Mouse (Mus musculus): ENCODE results near the gene Zfp292. TPM values are rescaled to one million over a fixed set of nuclear protein-coding genes. Genes with fewer than 3 reads are reported as not detected.
"Not testable (repeated sequence)": the region's sequence is repeated elsewhere in the genome, so short reads cannot be mapped to it uniquely, and the experiment has no call there.

Zfp292 gene
- polyA plus RNA-seq, 1 experiment from 2014 or later, result 14.8 TPM

DNA sequence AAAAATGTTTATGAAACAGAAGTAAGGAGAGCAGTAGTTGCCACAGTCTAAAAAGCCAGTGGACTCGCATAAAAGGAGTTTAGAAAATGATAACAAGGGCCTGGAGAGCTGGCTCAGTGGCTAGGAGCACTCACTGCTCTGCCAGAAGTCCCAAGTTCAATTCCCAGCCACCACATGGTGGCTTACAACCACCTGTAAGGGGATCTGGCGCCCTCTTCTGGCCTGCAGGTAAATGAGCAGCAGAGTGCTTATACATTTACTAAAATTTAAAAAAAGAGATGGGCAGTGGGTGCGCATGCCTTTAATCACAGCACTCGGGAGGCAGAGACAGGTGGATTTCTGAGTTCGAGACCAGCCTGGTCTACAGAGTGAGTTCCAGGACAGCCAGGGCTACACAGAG, 22.6 kb upstream of the Zfp292 start:
- H3K27me3 ChIP-seq (ENCODE audit: control insufficient read depth, insufficient read depth, low read length), result no peaks in the 10 kb centered on the region
- no peaks in the 10 kb centered on the region for H3K36me3 ChIP-seq (ENCODE audit: control insufficient read depth, insufficient read depth, low read length)
- 75% methylated on average over 5 of the region's 5 CpGs for WGBS
- no peak overlapping the region for H3K9ac ChIP-seq (ENCODE audit: low read length)
- H3K9me3 ChIP-seq (replicated peaks; ENCODE audit: control insufficient read depth, low read length), result no peaks in the 10 kb centered on the region
- H3K27ac ChIP-seq (ENCODE audit: low read length), result no peak overlapping the region
- no peaks in the 10 kb centered on the region for H3K4me1 ChIP-seq (ENCODE audit: control insufficient read depth, insufficient read depth, low read length)
- H3K4me3 ChIP-seq (replicated peaks; ENCODE audit: low read length), result no peak overlapping the region
- no peak for ATAC-seq (ENCODE audit: insufficient read depth, low FRiP score)
- no peak overlapping the region for H3K4me2 ChIP-seq (ENCODE audit: low read depth, low read length)

DNA sequence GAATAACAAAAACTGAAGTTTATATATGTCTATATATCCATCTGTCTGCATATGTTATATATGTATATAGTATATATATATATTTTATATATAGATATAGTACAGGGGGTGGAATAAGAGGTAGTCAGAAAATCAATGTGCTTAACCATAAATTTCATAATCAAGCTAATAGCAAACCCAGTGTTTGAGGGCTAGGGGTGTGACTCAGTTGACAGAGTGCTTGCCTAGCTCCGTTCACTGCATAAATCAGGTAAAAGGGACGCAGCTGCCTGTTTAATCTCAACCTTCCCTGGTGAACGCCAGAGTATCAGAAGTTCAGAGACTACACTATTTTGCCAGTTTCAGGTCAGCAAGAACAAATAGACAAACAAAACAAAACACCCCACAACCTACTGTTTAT, 18.8 kb upstream of the Zfp292 start:
- H3K27me3 ChIP-seq (ENCODE audit: control insufficient read depth, insufficient read depth, low read length); H3K4me1 ChIP-seq (ENCODE audit: control insufficient read depth, insufficient read depth, low read length); H3K4me2 ChIP-seq (ENCODE audit: low read depth, low read length); H3K27ac ChIP-seq (ENCODE audit: low read length); H3K4me3 ChIP-seq (replicated peaks; ENCODE audit: low read length); H3K36me3 ChIP-seq (ENCODE audit: control insufficient read depth, insufficient read depth, low read length); H3K9me3 ChIP-seq (replicated peaks; ENCODE audit: control insufficient read depth, low read length); H3K9ac ChIP-seq (ENCODE audit: low read length): not testable (repeated sequence)
- ATAC-seq (ENCODE audit: insufficient read depth, low FRiP score), result peak; percentile 7; the same call in 1 of the 2 replicates
- 41% methylated on average over 3 of the region's 3 CpGs for WGBS

DNA sequence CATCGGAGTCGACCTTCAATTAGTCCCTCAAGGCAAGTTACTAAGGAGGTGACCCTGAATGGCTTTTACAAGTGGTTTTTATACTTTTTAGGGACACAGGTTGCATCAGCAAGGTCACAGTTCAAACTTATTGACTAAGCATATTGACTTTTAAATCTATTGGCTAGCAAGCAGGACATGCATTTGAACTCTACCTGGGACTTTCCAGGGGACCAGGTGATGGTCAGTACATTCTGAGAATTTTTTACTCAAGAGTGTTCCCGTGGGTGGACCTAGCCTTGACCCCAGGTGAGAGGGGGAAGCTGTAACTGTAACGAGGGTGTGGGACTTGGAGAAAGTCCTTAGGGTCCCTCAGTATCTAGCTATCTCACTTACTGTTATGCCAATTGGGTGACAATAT, 18.4 kb upstream of the Zfp292 start:
- H3K4me2 ChIP-seq (ENCODE audit: low read depth, low read length), result no peak overlapping the region
- 63% methylated on average over 4 of the region's 4 CpGs for WGBS
- H3K27ac ChIP-seq (ENCODE audit: low read length), result no peak overlapping the region
- H3K9ac ChIP-seq (ENCODE audit: low read length), result no peak overlapping the region
- no peak for ATAC-seq (ENCODE audit: insufficient read depth, low FRiP score)
- H3K27me3 ChIP-seq (ENCODE audit: control insufficient read depth, insufficient read depth, low read length), result no peaks in the 10 kb centered on the region
- H3K4me1 ChIP-seq (ENCODE audit: control insufficient read depth, insufficient read depth, low read length), result peaks cover 3% of the 10 kb centered on the region; the same call in 1 of the 2 replicates
- H3K4me3 ChIP-seq (replicated peaks; ENCODE audit: low read length), result no peak overlapping the region
- no peaks in the 10 kb centered on the region for H3K9me3 ChIP-seq (replicated peaks; ENCODE audit: control insufficient read depth, low read length)
- no peaks in the 10 kb centered on the region for H3K36me3 ChIP-seq (ENCODE audit: control insufficient read depth, insufficient read depth, low read length)

DNA sequence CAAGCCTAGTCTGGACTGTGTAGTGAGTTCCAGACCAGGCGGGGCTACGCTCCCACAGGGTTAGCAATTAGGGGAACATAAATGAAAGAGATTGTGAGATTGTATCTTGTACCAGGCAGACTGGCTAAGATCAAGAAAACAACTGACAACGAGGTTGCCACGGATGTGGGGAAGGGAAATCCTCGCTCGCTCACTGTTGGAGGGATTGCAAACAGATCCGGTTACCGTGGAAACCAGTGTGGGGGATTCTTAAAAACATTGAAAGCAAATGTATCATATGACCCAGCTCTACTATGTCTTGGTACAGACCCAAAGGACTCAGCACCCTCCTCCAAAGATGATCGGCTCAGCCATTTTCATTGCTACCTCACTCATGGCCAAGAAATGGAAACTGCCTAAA, 17.4 kb upstream of the Zfp292 start:
- H3K27me3 ChIP-seq (ENCODE audit: control insufficient read depth, insufficient read depth, low read length), result no peaks in the 10 kb centered on the region
- H3K4me1 ChIP-seq (ENCODE audit: control insufficient read depth, insufficient read depth, low read length), result peaks cover 3% of the 10 kb centered on the region; the same call in 1 of the 2 replicates

DNA sequence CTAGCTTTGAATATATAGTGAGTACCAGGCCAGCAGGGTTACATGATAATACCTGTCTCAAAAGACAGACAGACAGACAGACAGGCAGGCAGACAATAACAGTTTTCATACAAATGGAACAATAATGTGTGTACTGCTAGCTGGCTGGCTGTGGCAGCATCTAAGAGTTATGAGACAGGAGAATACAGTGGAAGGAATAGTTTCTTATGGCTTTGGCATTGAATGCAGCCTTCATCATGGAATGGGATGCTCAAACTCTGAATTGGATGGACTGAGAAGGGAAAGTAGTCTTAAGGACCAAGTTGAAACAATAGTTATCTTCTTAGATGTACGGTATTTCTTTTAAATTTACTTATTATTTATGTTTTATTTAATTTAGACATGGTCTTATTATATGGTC, 16.6 kb upstream of the Zfp292 start:
- H3K4me3 ChIP-seq (replicated peaks; ENCODE audit: low read length), result no peak overlapping the region
- ATAC-seq (ENCODE audit: insufficient read depth, low FRiP score), result no peak
- no peak overlapping the region for H3K4me2 ChIP-seq (ENCODE audit: low read depth, low read length)
- H3K4me1 ChIP-seq (ENCODE audit: control insufficient read depth, insufficient read depth, low read length), result peaks cover 3% of the 10 kb centered on the region; the same call in 1 of the 2 replicates
- H3K9ac ChIP-seq (ENCODE audit: low read length), result no peak overlapping the region
- H3K27me3 ChIP-seq (ENCODE audit: control insufficient read depth, insufficient read depth, low read length), result no peaks in the 10 kb centered on the region
- 95% methylated on average over 1 of the region's 1 CpGs for WGBS
- H3K36me3 ChIP-seq (ENCODE audit: control insufficient read depth, insufficient read depth, low read length), result no peaks in the 10 kb centered on the region
- no peaks in the 10 kb centered on the region for H3K9me3 ChIP-seq (replicated peaks; ENCODE audit: control insufficient read depth, low read length)
- no peak overlapping the region for H3K27ac ChIP-seq (ENCODE audit: low read length)

More for the DNA sequence above, 17.4 kb upstream of the Zfp292 start:
- no peak overlapping the region for H3K27ac ChIP-seq (ENCODE audit: low read length)
- 44% methylated on average over 9 of the region's 9 CpGs for WGBS
- no peak overlapping the region for H3K4me3 ChIP-seq (replicated peaks; ENCODE audit: low read length)
- no peaks in the 10 kb centered on the region for H3K9me3 ChIP-seq (replicated peaks; ENCODE audit: control insufficient read depth, low read length)
- H3K4me2 ChIP-seq (ENCODE audit: low read depth, low read length), result no peak overlapping the region
- H3K9ac ChIP-seq (ENCODE audit: low read length), result no peak overlapping the region
- no peaks in the 10 kb centered on the region for H3K36me3 ChIP-seq (ENCODE audit: control insufficient read depth, insufficient read depth, low read length)
- no peak; the same call in 1 of the 2 replicates for ATAC-seq (ENCODE audit: insufficient read depth, low FRiP score)

DNA sequence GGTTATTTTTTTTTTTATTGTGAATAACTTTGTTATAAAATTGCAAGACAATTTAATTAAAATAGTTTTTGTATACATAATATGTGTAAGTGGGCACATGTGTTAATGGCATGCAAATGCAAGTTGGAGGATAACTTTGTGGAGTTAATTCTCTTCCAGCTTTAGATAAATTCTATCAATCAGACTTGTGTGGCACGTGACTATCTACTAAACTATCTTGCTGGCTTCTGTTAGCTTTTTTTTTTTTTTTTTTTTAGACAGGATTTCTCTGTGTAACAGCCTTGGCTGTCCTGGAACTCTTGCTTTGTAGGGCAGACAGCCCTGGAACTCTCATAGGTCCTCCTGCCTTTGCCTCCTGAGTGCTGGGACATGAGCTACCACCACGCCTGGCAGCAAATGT, 15.7 kb upstream of the Zfp292 start:
- H3K9ac ChIP-seq (ENCODE audit: low read length), result no peak overlapping the region
- H3K27me3 ChIP-seq (ENCODE audit: control insufficient read depth, insufficient read depth, low read length), result no peaks in the 10 kb centered on the region
- H3K9me3 ChIP-seq (replicated peaks; ENCODE audit: control insufficient read depth, low read length), result no peaks in the 10 kb centered on the region
- 68% methylated on average over 2 of the region's 2 CpGs for WGBS
- no peak overlapping the region for H3K27ac ChIP-seq (ENCODE audit: low read length)
- peaks cover 3% of the 10 kb centered on the region; the same call in 1 of the 2 replicates for H3K4me1 ChIP-seq (ENCODE audit: control insufficient read depth, insufficient read depth, low read length)
- ATAC-seq (ENCODE audit: insufficient read depth, low FRiP score), result no peak
- H3K4me3 ChIP-seq (replicated peaks; ENCODE audit: low read length), result no peak overlapping the region
- H3K36me3 ChIP-seq (ENCODE audit: control insufficient read depth, insufficient read depth, low read length), result no peaks in the 10 kb centered on the region
- no peak overlapping the region for H3K4me2 ChIP-seq (ENCODE audit: low read depth, low read length)

DNA sequence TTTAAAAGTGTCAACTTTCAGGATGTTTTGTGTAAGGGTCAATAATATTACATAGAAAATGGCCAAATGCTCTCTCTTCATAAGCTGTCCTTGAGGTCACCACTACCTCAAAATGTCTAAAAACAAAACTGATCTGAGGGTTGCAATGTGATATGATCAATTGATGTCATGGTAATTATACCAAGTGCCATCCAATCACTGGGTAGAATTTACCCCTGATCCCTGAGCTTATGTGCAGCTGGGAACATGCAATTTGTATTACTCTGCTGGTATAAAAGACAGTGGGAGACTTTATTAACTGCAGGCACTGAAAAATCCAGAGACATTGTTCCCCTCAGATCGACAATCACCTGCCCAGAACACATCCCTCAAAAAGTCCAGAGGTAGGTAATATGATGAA, 10.7 kb upstream of the Zfp292 start, which contains the start of gene Cga:
TSS of gene Cga (plus strand) at position 301 of the 400 bp plus-strand sequence.
- Histone ChIP-seq H3K36me3 (ENCODE audit: control insufficient read depth, insufficient read depth, low read length) (no peaks in the 10 kb centered on the region), H3K4me2 (ENCODE audit: low read depth, low read length) (no peak within 1 kb of the TSS), H3K27me3 (ENCODE audit: control insufficient read depth, insufficient read depth, low read length) (peaks cover 13% of the 10 kb centered on the region; the same call in 1 of the 2 replicates), H3K27ac (ENCODE audit: low read length) (no peak within 1 kb of the TSS), H3K4me3 (replicated peaks; ENCODE audit: low read length) (no peak within 1 kb of the TSS), H3K9ac (ENCODE audit: low read length) (no peak within 1 kb of the TSS), H3K4me1 (ENCODE audit: control insufficient read depth, insufficient read depth, low read length) (no peaks in the 10 kb centered on the region), H3K9me3 (replicated peaks; ENCODE audit: control insufficient read depth, low read length) (no peaks in the 10 kb centered on the region)
- WGBS, result 76% methylated on average over 1 of the region's 1 CpGs
- no peak for ATAC-seq (ENCODE audit: insufficient read depth, low FRiP score)

DNA sequence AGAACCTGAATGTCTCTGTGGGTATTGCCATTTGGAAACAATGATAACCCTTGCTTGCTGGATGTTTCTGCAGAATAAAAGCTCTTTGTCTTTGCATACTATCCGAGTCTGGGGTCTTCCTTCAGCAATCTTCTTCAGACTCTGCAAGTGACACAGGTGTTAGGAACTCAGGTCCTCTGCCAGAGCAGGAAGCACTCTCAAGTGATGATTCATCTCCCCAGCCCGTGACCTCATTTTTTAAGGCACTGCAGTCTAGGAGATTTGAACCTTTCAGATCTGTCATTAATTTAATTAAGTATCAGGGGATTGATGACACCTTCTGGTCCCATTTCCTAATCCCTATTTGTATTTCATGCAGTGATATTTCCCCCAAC, 7.0 kb upstream of the Zfp292 start:
- no peak for ATAC-seq (ENCODE audit: insufficient read depth, low FRiP score)
- H3K4me2 ChIP-seq (ENCODE audit: low read depth, low read length), result no peak overlapping the region
- no peak overlapping the region for H3K4me3 ChIP-seq (replicated peaks; ENCODE audit: low read length)
- 23% methylated on average over 2 of the region's 2 CpGs for WGBS
- peaks cover 13% of the 10 kb centered on the region; the same call in 1 of the 2 replicates for H3K27me3 ChIP-seq (ENCODE audit: control insufficient read depth, insufficient read depth, low read length)
- no peaks in the 10 kb centered on the region for H3K36me3 ChIP-seq (ENCODE audit: control insufficient read depth, insufficient read depth, low read length)
- H3K27ac ChIP-seq (ENCODE audit: low read length), result no peak overlapping the region
- H3K9me3 ChIP-seq (replicated peaks; ENCODE audit: control insufficient read depth, low read length), result no peaks in the 10 kb centered on the region
- peaks cover 6% of the 10 kb centered on the region for H3K4me1 ChIP-seq (ENCODE audit: control insufficient read depth, insufficient read depth, low read length)
- no peak overlapping the region for H3K9ac ChIP-seq (ENCODE audit: low read length)

DNA sequence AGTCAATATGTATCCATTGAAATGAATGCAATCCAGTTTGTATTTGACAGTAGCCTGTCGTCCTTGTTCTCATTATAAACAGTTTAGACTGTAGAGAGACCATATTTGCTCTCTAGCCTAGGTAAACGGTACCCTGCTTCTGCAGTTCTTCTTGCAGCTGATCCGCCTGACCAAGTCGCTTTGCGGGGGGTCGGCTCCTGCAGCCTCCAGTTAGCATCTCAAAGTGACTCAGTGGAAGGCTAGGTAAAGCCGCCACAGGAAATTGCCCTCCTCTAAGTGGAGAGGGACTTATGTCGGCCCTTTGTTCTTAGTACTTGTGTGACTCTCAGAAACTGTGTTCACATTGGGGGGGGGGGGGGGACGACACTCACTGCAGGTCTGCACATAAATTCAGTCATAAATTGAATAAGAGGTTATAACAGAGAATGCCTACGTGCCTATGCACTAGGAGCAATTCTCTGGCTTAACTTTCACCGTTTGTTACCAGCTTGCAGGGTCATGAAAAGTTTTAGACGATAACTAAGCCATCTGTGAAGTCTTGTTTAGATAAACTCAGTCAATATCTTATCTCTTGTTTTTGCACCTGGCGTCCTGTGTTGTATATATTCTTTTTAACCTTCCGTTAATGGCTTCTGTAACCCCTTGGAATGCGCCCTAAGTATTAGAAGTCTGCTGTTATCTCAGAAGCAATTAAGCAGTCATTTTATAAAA, 6.5 kb upstream of the Zfp292 start:
- H3K9ac ChIP-seq (ENCODE audit: low read length), result no peak overlapping the region
- no peak for ATAC-seq (ENCODE audit: insufficient read depth, low FRiP score)
- no peak overlapping the region for H3K27ac ChIP-seq (ENCODE audit: low read length)
- no peak overlapping the region for H3K4me2 ChIP-seq (ENCODE audit: low read depth, low read length)
- peaks cover 6% of the 10 kb centered on the region for H3K4me1 ChIP-seq (ENCODE audit: control insufficient read depth, insufficient read depth, low read length)
- H3K4me3 ChIP-seq (replicated peaks; ENCODE audit: low read length), result no peak overlapping the region
- WGBS, result 16% methylated on average over 15 of the region's 15 CpGs
- H3K27me3 ChIP-seq (ENCODE audit: control insufficient read depth, insufficient read depth, low read length), result peaks cover 13% of the 10 kb centered on the region; the same call in 1 of the 2 replicates
- H3K9me3 ChIP-seq (replicated peaks; ENCODE audit: control insufficient read depth, low read length), result no peaks in the 10 kb centered on the region
- H3K36me3 ChIP-seq (ENCODE audit: control insufficient read depth, insufficient read depth, low read length), result no peaks in the 10 kb centered on the region

All from stomach, embryonic 16.5 days (tissue).